Mouse (Mus musculus): ENCODE measurements around the gene Gm438. TPM values are rescaled to one million over a fixed set of nuclear protein-coding genes. Genes with fewer than 3 reads are reported as not detected.
"Not testable (repeated sequence)": the region's sequence is repeated elsewhere in the genome, so short reads cannot be mapped to it uniquely, and the experiment has no call there.

The Gm438 gene
- not detected in 2 replicates for polyA plus RNA-seq (2015; fragmentation: Nextera tagmentation; extraction: Ambion mirVana)

DNA sequence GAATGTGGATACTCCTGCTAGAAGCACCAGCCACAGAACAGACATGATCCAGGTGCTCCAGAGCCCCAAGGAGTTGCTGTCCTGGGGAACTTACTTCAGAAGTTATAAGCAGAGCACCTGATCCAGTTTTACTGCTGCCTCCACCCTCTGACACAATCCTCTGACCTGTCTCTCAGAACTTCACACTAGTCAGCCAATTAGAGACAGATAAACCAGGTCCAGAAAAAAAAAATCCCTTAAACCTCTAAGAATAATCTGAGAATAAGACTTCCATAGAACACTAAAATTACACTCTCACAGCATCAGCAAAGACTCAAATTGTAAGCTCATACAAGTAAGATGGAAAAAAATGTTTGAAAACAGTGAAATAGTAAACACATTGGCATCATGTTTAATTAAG, at the start of gene Gm438:
Gene Gm438 (minus strand): TSS at position 101 of the 400 bp plus-strand sequence.
- H3K4me1 ChIP-seq (replicated peaks): no peaks in the 10 kb centered on the region
- ATAC-seq (ENCODE audit: insufficient read depth): no peak

GRCm38 (mm10) chr4:144824706-144825105, 38.3 kb upstream of the Gm438 start:
- 47% methylated on average over 2 of the region's 2 CpGs for WGBS (ENCODE audit: insufficient replicate concordance)
- Histone ChIP-seq H3K4me1 (replicated peaks) (no peaks in the 10 kb centered on the region), H3K9ac (no peak overlapping the region), H3K4me3 (replicated peaks) (no peak overlapping the region), H3K4me2 (no peak overlapping the region), H3K27ac (replicated peaks) (no peak overlapping the region), H3K36me3 (replicated peaks) (no peaks in the 10 kb centered on the region), H3K9me3 (replicated peaks) (no peaks in the 10 kb centered on the region), H3K27me3 (no peaks in the 10 kb centered on the region)
- ATAC-seq (ENCODE audit: insufficient read depth): no peak

More for the DNA sequence above, at the start of gene Gm438:
- no peak within 1 kb of the TSS for H3K4me2 ChIP-seq
- H3K9me3 ChIP-seq (replicated peaks): no peaks in the 10 kb centered on the region
- H3K27ac ChIP-seq (replicated peaks): no peak within 1 kb of the TSS
- no peaks in the 10 kb centered on the region for H3K36me3 ChIP-seq (replicated peaks)
- no peak within 1 kb of the TSS for H3K4me3 ChIP-seq (replicated peaks)
- no peak within 1 kb of the TSS for H3K9ac ChIP-seq
- H3K27me3 ChIP-seq: no peaks in the 10 kb centered on the region

DNA sequence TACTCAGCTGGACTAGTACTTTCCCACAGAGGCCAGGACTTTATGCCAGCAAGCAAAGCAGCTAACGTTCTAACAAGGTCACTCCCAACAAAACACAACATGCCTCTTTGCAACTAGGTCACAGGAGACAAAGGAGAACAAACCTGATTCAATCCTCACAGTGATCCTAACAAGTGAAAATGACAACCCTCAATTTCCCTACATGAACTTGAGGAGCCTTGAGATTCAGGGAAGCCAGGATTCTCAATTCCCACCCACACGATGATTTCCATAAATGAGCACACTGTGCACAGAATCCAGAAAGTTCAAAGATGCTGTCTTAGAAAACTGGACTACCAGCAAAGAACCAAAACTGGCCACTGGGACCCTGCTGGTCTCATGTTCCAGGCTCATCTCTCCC, 37.6 kb upstream of the Gm438 start:
- Histone ChIP-seq H3K9me3 (replicated peaks) (no peaks in the 10 kb centered on the region), H3K27me3 (no peaks in the 10 kb centered on the region), H3K4me3 (replicated peaks) (no peak overlapping the region), H3K27ac (replicated peaks) (no peak overlapping the region), H3K4me1 (replicated peaks) (no peaks in the 10 kb centered on the region), H3K4me2 (no peak overlapping the region), H3K9ac (no peak overlapping the region), H3K36me3 (replicated peaks) (no peaks in the 10 kb centered on the region)
- ATAC-seq (ENCODE audit: insufficient read depth): no peak
- WGBS (ENCODE audit: insufficient replicate concordance): 67% methylated on average over 2 of the region's 2 CpGs

GRCm38 (mm10) chr4:144807135-144807534, 20.8 kb upstream of the Gm438 start:
- H3K4me1 ChIP-seq (replicated peaks); H3K27me3 ChIP-seq; H3K27ac ChIP-seq (replicated peaks); H3K36me3 ChIP-seq (replicated peaks); H3K9ac ChIP-seq; H3K4me2 ChIP-seq; H3K4me3 ChIP-seq (replicated peaks); ATAC-seq (ENCODE audit: insufficient read depth); H3K9me3 ChIP-seq (replicated peaks): not testable (repeated sequence)
- 46% methylated on average over 5 of the region's 5 CpGs for WGBS (ENCODE audit: insufficient replicate concordance)

- Histone ChIP-seq H3K4me1 (replicated peaks) (no peaks in the 10 kb centered on the region), H3K9me3 (replicated peaks) (no peaks in the 10 kb centered on the region), H3K27me3 (no peaks in the 10 kb centered on the region), H3K27ac (replicated peaks) (no peak overlapping the region), H3K36me3 (replicated peaks) (no peaks in the 10 kb centered on the region), H3K9ac (no peak overlapping the region), H3K4me2 (no peak overlapping the region), H3K4me3 (replicated peaks) (no peak overlapping the region)
- WGBS (ENCODE audit: insufficient replicate concordance): 54% methylated on average over 3 of the region's 3 CpGs
- ATAC-seq (ENCODE audit: insufficient read depth): no peak
These were observed 17.2 kb upstream of the Gm438 start for GRCm38 (mm10) chr4:144803633-144804032.

DNA sequence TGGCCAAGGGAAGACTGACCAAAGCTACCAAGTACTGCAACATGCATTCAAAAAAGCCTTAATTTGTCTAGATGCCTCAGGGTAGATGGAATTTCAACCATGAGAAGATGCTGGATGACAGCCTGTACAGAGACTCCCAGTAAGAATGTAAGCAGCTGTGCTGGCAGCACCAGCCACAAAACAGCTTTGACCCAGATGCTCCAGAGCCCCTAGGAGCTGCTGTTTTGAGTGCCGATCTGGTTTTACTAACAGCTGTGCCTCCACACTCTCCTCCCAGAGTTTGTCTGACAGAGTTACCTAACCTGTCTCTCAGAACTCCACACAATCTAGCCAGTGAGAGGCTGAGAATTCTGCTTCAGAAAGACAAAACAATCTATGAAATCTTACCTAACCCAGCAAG, 3.8 kb upstream of the Gm438 start:
- H3K9ac ChIP-seq: no peak overlapping the region
- H3K4me3 ChIP-seq (replicated peaks): no peak overlapping the region
- H3K27me3 ChIP-seq: no peaks in the 10 kb centered on the region
- no peaks in the 10 kb centered on the region for H3K9me3 ChIP-seq (replicated peaks)
- no peaks in the 10 kb centered on the region for H3K4me1 ChIP-seq (replicated peaks)
- no peak overlapping the region for H3K4me2 ChIP-seq
- WGBS (ENCODE audit: insufficient replicate concordance): 57% methylated on average over 1 of the region's 1 CpGs
- no peak for ATAC-seq (ENCODE audit: insufficient read depth)
- no peaks in the 10 kb centered on the region for H3K36me3 ChIP-seq (replicated peaks)
- H3K27ac ChIP-seq (replicated peaks): no peak overlapping the region

- no peak overlapping the region for H3K4me2 ChIP-seq
- no peaks in the 10 kb centered on the region for H3K4me1 ChIP-seq (replicated peaks)
- H3K4me3 ChIP-seq (replicated peaks): no peak overlapping the region
- no peaks in the 10 kb centered on the region for H3K36me3 ChIP-seq (replicated peaks)
- H3K27me3 ChIP-seq: no peaks in the 10 kb centered on the region
- H3K9ac ChIP-seq: no peak overlapping the region
- no peaks in the 10 kb centered on the region for H3K9me3 ChIP-seq (replicated peaks)
- 50% methylated on average over 3 of the region's 3 CpGs for WGBS (ENCODE audit: insufficient replicate concordance)
- H3K27ac ChIP-seq (replicated peaks): no peak overlapping the region
- no peak for ATAC-seq (ENCODE audit: insufficient read depth)
These were observed 3.7 kb downstream of the Gm438 start for GRCm38 (mm10) chr4:144782476-144783197.

DNA sequence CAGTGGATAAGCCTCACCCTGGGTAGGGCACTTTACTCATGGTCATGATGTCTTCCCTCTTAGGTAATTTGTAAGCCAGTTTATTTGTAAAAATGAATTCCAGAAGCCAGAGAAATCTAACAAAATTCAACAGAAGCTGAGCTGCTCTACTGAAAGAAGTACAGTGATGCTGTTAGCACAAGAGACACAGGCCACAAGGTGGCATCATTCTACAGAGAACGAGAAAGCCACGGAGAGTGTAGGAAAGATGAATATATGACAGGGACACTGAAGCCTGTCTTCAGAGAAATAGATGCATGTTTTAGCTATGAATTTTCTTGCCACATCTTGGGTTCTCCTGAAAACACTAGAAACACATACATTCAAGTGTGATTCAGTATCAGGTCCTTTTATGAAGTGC, 20.7 kb downstream of the Gm438 start:
- no peaks in the 10 kb centered on the region for H3K9me3 ChIP-seq (replicated peaks)

DNA sequence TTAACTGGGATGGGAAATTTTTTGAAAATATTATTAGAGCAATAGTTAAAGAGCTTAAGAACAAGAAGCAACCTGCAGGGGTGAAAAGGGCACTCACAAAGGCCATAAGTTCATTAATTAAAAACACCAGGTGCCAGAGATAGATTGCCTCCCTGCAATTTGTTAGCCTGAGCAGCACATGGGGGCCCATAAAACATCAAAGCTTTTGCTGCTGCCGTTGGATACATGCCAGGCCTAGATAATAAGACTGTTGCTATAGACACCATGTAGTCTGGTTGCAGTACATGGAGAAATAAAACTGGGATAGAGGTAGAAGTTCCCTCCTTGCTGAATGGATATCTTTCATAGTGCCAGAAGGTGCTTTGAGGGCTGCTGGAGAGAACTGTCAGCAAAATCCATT, 37.2 kb downstream of the Gm438 start:
- ATAC-seq (ENCODE audit: insufficient read depth): no peak
- no peaks in the 10 kb centered on the region for H3K27me3 ChIP-seq
- no peaks in the 10 kb centered on the region for H3K4me1 ChIP-seq (replicated peaks)
- H3K27ac ChIP-seq (replicated peaks): no peak overlapping the region
- no peak overlapping the region for H3K4me3 ChIP-seq (replicated peaks)
- 15% methylated on average over 1 of the region's 1 CpGs for WGBS (ENCODE audit: insufficient replicate concordance)
- H3K36me3 ChIP-seq (replicated peaks): no peaks in the 10 kb centered on the region
- H3K9me3 ChIP-seq (replicated peaks): no peaks in the 10 kb centered on the region
- no peak overlapping the region for H3K9ac ChIP-seq
- H3K4me2 ChIP-seq: no peak overlapping the region

More for the DNA sequence above, 20.7 kb downstream of the Gm438 start:
- no peak overlapping the region for H3K4me2 ChIP-seq
- no peak overlapping the region for H3K4me3 ChIP-seq (replicated peaks)
- no peak overlapping the region for H3K9ac ChIP-seq
- H3K27me3 ChIP-seq: no peaks in the 10 kb centered on the region
- no peak overlapping the region for H3K27ac ChIP-seq (replicated peaks)
- no peaks in the 10 kb centered on the region for H3K36me3 ChIP-seq (replicated peaks)
- 22% methylated on average over 2 of the region's 2 CpGs for WGBS (ENCODE audit: insufficient replicate concordance)
- H3K4me1 ChIP-seq (replicated peaks): no peaks in the 10 kb centered on the region
- no peak for ATAC-seq (ENCODE audit: insufficient read depth)

Other genes starting within 250 kb of the Gm438 start
- not detected in 2 replicates for gene Gm13124, start 221.4 kb downstream of the Gm438 start, polyA plus RNA-seq (2015; fragmentation: Nextera tagmentation; extraction: Ambion mirVana)
- not detected in 2 replicates for gene Aadacl4, start 172.9 kb downstream of the Gm438 start, polyA plus RNA-seq (2015; fragmentation: Nextera tagmentation; extraction: Ambion mirVana)
- not detected in 2 replicates for gene Gm436, start 100.2 kb downstream of the Gm438 start, polyA plus RNA-seq (2015; fragmentation: Nextera tagmentation; extraction: Ambion mirVana)
- not detected in 2 replicates for gene Gm13178, start 65.2 kb downstream of the Gm438 start, polyA plus RNA-seq (2015; fragmentation: Nextera tagmentation; extraction: Ambion mirVana)
- gene Dhrs3, start 106.2 kb upstream of the Gm438 start, polyA plus RNA-seq (2015; fragmentation: Nextera tagmentation; extraction: Ambion mirVana): 27.6 and 33.3 TPM in 2 replicates